Mouse (Mus musculus): Measurements from ENCODE around the gene Nudt15.

Gene Nudt15

GRCm38 (mm10) chr14:73473670-73474460 lies 74.2 kb downstream of the Nudt15 start:
- DNase-seq (ENCODE audit: extremely low read depth, low read depth, low spot score): peak; percentile 72

GRCm38 (mm10) chr14:73472205-73472604 lies 75.8 kb downstream of the Nudt15 start:
- no peak for DNase-seq (ENCODE audit: extremely low read depth, low read depth, low spot score)

GRCm38 (mm10) chr14:73470593-73470992 lies 77.4 kb downstream of the Nudt15 start:
- no peak for DNase-seq (ENCODE audit: extremely low read depth, low read depth, low spot score)

- no peak for DNase-seq (ENCODE audit: extremely low read depth, low read depth, low spot score)
These were observed 78.5 kb downstream of the Nudt15 start for GRCm38 (mm10) chr14:73469506-73469905.

Data from fat pad, adult 2 months (tissue).